Mouse (Mus musculus) thymus, adult 2 months (tissue): ENCODE measurements around the gene Gatd1. TPM values are rescaled to one million over a fixed set of nuclear protein-coding genes. Genes with fewer than 3 reads are reported as not detected.
A peak's percentile ranks its signal among the peaks of the same experiment; 100 is the strongest.
"Not testable (repeated sequence)": the region's sequence is repeated elsewhere in the genome, so short reads cannot be mapped to it uniquely, and the experiment has no call there.

ENCODE experiments used
- DNase-seq: peaks from one replicate; pipeline ENCODE4 v3.0.0; 2021
- H3K27ac ChIP-seq: fragments of 200-500 bp; 2 replicates; pipeline ENCODE4 v1.5.1; 2012; ENCODE audit warnings: low read length, control low read depth; ENCODE audit not compliant: control insufficient read depth, insufficient read depth
- H3K27me3 ChIP-seq: fragments of 200-500 bp; 2 replicates; pipeline ENCODE4 v1.6.1; 2012; ENCODE audit warnings: mild to moderate bottlenecking, low read length, moderate library complexity, mixed read lengths; ENCODE audit not compliant: control insufficient read depth, insufficient read depth
- H3K36me3 ChIP-seq: fragments of 200-500 bp; 2 replicates; pipeline ENCODE4 v1.6.1; 2012; ENCODE audit warnings: mild to moderate bottlenecking, low read length, moderate library complexity; ENCODE audit not compliant: control insufficient read depth, insufficient read depth
- H3K4me1 ChIP-seq: fragments of 200-500 bp; replicated peaks from 2 replicates; pipeline ENCODE4 v1.6.1; 2012; ENCODE audit warnings: low read length; ENCODE audit not compliant: control insufficient read depth, insufficient read depth
- H3K4me3 ChIP-seq: fragments of 200-500 bp; 2 replicates; pipeline ENCODE4 v1.5.1; 2012; ENCODE audit warnings: mild to moderate bottlenecking, low read length, control low read depth, moderate library complexity; ENCODE audit not compliant: control insufficient read depth, insufficient read depth
- CTCF ChIP-seq: fragments of 200-500 bp; IDR thresholded peaks from 2 replicates; pipeline ENCODE4 v1.5.1; 2012; ENCODE audit warnings: mild to moderate bottlenecking, control low read depth, low read length, moderate library complexity, borderline replicate concordance; ENCODE audit not compliant: control insufficient read depth, poor library complexity, insufficient read depth; ENCODE audit errors: extremely low read depth
- POLR2A ChIP-seq: fragments of 200-500 bp; IDR thresholded peaks from 2 replicates; pipeline ENCODE4 v1.6.1; 2012; ENCODE audit warnings: mild to moderate bottlenecking, low read length, control low read depth, moderate library complexity; ENCODE audit not compliant: control insufficient read depth, poor library complexity, insufficient read depth; ENCODE audit errors: extremely low read depth
- WGBS: fragments of 180-500 bp; shearing (Covaris S2); methylation state at CpG from one replicate; pipeline ENCODE4 v1.1.7; 2018; 5-methylcytosine and 5-hydroxymethylcytosine counted together
- polyA plus RNA-seq: library from polyadenylated mRNA; depleted of rRNA; stranded (reverse); fragments of >200 nt; gene quantifications from 2 replicates; pipeline ENCODE4 v1.2.3, GENCODE M21; 2012

Gatd1 gene
- polyA plus RNA-seq, 1 experiment, result 98.1 TPM

DNA sequence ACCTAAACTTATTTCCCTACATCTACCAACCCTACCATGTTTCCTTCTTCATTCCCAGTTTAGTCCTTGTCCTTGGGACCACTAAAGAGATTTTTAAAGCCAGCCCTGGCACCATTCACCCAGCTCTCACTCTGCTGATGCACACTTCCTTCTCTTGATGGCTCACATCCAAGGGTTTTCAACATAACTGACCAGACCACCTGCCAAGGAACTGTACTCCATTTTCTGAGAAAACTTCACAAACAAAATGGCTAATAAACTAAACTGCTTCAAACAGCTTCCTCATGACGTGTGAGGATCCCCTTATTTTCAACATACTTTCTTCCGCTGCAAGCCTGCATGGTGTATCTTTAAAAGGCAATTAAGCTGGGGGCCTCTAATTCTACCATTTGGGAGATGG is 39.7 kb upstream of the Gatd1 start:
- Histone ChIP-seq H3K4me3 (no peak overlapping the region), H3K27ac (no peak overlapping the region), H3K27me3 (no peaks in the 10 kb centered on the region), H3K4me1 (peaks cover 22% of the 10 kb centered on the region), H3K36me3 (peaks cover 1% of the 10 kb centered on the region; the same call in 1 of the 2 replicates)
- 76% methylated on average over 2 of the region's 2 CpGs for WGBS
- no peak for DNase-seq
- TF ChIP-seq CTCF (no peak), POLR2A (no peak)

- no peak for DNase-seq
- H3K36me3 ChIP-seq, result peaks cover 3% of the 10 kb centered on the region; the same call in 1 of the 2 replicates
- TF ChIP-seq CTCF, result no peak
- TF ChIP-seq POLR2A, result no peak
Measured at GRCm38 (mm10) chr7:141451928-141452327, 38.0 kb upstream of the Gatd1 start.

GRCm38 (mm10) chr7:141447110-141447991 is 33.4 kb upstream of the Gatd1 start, which contains the start of gene Rplp2:
Gene Rplp2, plus strand, starts transcription at chr7:141447370.
- Histone ChIP-seq H3K27me3 (no peaks in the 10 kb centered on the region), H3K4me3 (peak within 1 kb of the TSS; percentile 92), H3K27ac (peak within 1 kb of the TSS; percentile 79), H3K36me3 (peaks cover 3% of the 10 kb centered on the region; the same call in 1 of the 2 replicates), H3K4me1 (peaks cover 21% of the 10 kb centered on the region)
- peak; percentile 85 for TF ChIP-seq POLR2A
- no peak; the same call in 1 of the 2 replicates for TF ChIP-seq CTCF
- under 1% methylated on average over 63 of the region's 63 CpGs for WGBS
- peak; percentile 94 for DNase-seq

More at GRCm38 (mm10) chr7:141451928-141452327, 38.0 kb upstream of the Gatd1 start:
- Histone ChIP-seq H3K4me3 (no peak overlapping the region), H3K27ac (no peak overlapping the region), H3K27me3 (no peaks in the 10 kb centered on the region), H3K4me1 (peaks cover 25% of the 10 kb centered on the region)

GRCm38 (mm10) chr7:141446374-141446773 is 32.4 kb upstream of the Gatd1 start:
- WGBS, result 93% methylated on average over 3 of the region's 3 CpGs
- not testable (repeated sequence) for H3K27me3 ChIP-seq, H3K27ac ChIP-seq, H3K36me3 ChIP-seq, H3K4me3 ChIP-seq, DNase-seq
- peaks cover 24% of the 10 kb centered on the region for H3K4me1 ChIP-seq

GRCm38 (mm10) chr7:141443828-141444237 is 29.9 kb upstream of the Gatd1 start, which contains the start of gene Pidd1:
Gene Pidd1, minus strand, starts transcription at chr7:141444025.
- 1% methylated on average over 25 of the region's 25 CpGs for WGBS
- TF ChIP-seq POLR2A (0 out of 2 replicates have a peak, but pooled peaks have one; percentile 30), CTCF (0 out of 2 replicates have a peak, but pooled peaks have one; percentile 19)
- Histone ChIP-seq H3K27me3 (no peaks in the 10 kb centered on the region), H3K27ac (no peak within 1 kb of the TSS), H3K36me3 (peaks cover 3% of the 10 kb centered on the region; the same call in 1 of the 2 replicates), H3K4me3 (peak within 1 kb of the TSS; percentile 59), H3K4me1 (peaks cover 24% of the 10 kb centered on the region)
- DNase-seq, result peak; percentile 67

DNA sequence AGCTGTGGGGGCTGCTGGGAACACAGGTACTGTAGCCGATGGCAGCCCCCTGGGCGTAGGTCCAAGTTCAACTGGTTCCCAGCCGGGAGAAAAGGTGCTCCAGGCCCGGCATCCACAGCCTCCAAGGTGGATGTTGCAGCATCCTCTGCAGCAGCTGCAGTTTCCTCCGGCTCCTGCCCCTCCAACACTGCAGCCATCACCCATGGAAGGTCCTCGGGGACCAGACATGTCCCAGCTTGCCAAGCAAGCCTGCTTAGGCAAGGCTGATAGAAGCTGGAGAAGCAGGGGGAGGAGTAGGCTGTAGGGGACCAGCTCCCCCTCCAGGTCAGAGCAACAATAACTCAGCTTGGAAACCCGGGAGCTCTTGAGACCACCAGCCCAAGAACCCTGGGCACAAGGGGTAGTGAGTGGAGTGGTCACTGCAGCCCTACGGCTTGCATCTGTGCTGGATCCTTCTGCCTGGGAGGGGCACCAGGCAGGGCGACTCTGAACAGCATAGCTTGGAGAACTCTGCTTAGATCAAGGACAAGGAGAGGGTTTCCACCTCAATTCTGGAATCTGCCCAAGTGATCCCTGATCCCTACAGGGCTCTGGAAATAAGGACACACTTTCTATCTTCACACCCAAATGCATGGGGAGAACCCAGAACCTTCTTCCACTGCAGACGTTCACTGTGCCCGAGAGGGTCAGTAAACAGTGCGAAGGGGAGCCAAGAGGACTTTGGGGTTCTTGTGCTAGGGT is 29.3 kb upstream of the Gatd1 start:
- 14% methylated on average over 12 of the region's 12 CpGs for WGBS
- no peak for TF ChIP-seq POLR2A
- TF ChIP-seq CTCF, result 0 out of 2 replicates have a peak, but pooled peaks have one; percentile 14
- DNase-seq, result no peak

More for the DNA sequence above, 29.3 kb upstream of the Gatd1 start:
- H3K4me1 ChIP-seq, result peaks cover 20% of the 10 kb centered on the region
- no peaks in the 10 kb centered on the region for H3K27me3 ChIP-seq
- H3K36me3 ChIP-seq, result no peaks in the 10 kb centered on the region
- H3K27ac ChIP-seq, result no peak overlapping the region
- peak overlapping the region; percentile 59 for H3K4me3 ChIP-seq
